Mouse (Mus musculus) hindbrain, embryonic 11.5 days (tissue): ENCODE measurements at regions not wholly inside any gene's neighbourhood (a gene's known extent, or its start where the extent isn't known, plus 50 kb on each side); places are given as distances from the start of the nearest gene placed in this dataset.

ENCODE experiments used
- ATAC-seq: fragments of 200-750 bp; cut with Nextera tagmentation; 2 replicates; pipeline ENCODE4 v1.8.0; 2017; ENCODE audit warnings: mild to moderate bottlenecking, moderate TSS enrichment, moderate library complexity; ENCODE audit not compliant: low FRiP score
- DNase-seq: peaks from one replicate; pipeline ENCODE4 v3.0.0-alpha.2; 2015; ENCODE audit warnings: low spot score
- H3K27ac ChIP-seq: fragments of 300-500 bp; sonication (generic); 2 replicates; pipeline ENCODE4 v1.5.1; 2014; ENCODE audit warnings: mild to moderate bottlenecking, low read depth, low read length
- H3K27me3 ChIP-seq: fragments of 300-500 bp; sonication (generic); 2 replicates; pipeline ENCODE4 v1.6.1; 2014; ENCODE audit warnings: mild to moderate bottlenecking, low read length, moderate library complexity, mixed read lengths; ENCODE audit not compliant: control insufficient read depth, insufficient read depth
- H3K36me3 ChIP-seq: fragments of 300-500 bp; sonication (generic); 2 replicates; pipeline ENCODE4 v1.6.1; 2014; ENCODE audit warnings: mild to moderate bottlenecking, low read length, moderate library complexity, mixed read lengths; ENCODE audit not compliant: control insufficient read depth, insufficient read depth
- H3K4me1 ChIP-seq: fragments of 300-500 bp; sonication (generic); replicated peaks from 2 replicates; pipeline ENCODE4 v1.6.1; 2014; ENCODE audit warnings: low read length, mixed read lengths; ENCODE audit not compliant: control insufficient read depth, insufficient read depth
- H3K4me2 ChIP-seq: fragments of 300-500 bp; sonication (generic); replicated peaks from 2 replicates; pipeline ENCODE4 v1.6.1; 2014; ENCODE audit warnings: mild to moderate bottlenecking, low read depth, low read length
- H3K4me3 ChIP-seq: fragments of 300-500 bp; sonication (generic); 2 replicates; pipeline ENCODE4 v1.5.1; 2014; ENCODE audit warnings: low read depth, low read length
- H3K9ac ChIP-seq: fragments of 300-500 bp; sonication (generic); 2 replicates; pipeline ENCODE4 v1.6.1; 2014; ENCODE audit warnings: low read depth, low read length
- H3K9me3 ChIP-seq: fragments of 300-500 bp; sonication (generic); 2 replicates; pipeline ENCODE4 v1.6.1; 2016; ENCODE audit warnings: low read length; ENCODE audit not compliant: control insufficient read depth
- WGBS: fragments of 180-500 bp; shearing (Covaris S2); extraction: QIAGEN DNeasy Blood & Tissue Kit; methylation state at CpG from one replicate; pipeline ENCODE4 v1.1.7; 2014; 5-methylcytosine and 5-hydroxymethylcytosine counted together

DNA sequence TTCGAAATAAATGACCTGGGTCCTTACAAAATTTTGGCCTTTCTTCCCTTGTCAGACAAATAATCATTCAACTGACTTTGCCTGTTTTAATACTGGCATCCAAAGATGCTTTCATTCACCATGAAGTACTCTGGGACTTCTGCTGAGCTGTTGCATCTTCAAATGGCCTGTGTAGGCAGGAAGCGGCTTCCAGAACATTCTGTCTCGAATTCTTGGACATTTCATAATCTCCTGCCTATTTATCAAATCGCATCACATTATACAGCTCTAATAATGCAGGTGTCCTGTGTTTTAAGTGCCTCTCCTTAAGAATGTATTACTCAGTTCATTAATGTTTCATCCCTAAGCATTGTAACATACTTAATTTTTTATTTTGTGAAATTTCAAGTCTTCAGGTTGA lies 420.1 kb upstream of the Pmfbp1 start:
- Histone ChIP-seq H3K4me2 (no peak overlapping the region), H3K9ac (no peak overlapping the region), H3K27me3 (no peaks in the 10 kb centered on the region), H3K27ac (no peak overlapping the region), H3K4me1 (no peaks in the 10 kb centered on the region; the same call in 1 of the 2 replicates), H3K36me3 (no peaks in the 10 kb centered on the region), H3K4me3 (no peak overlapping the region), H3K9me3 (no peaks in the 10 kb centered on the region)
- 92% methylated on average over 4 of the region's 4 CpGs for WGBS
- ATAC-seq = no peak
- no peak for DNase-seq

- Histone ChIP-seq H3K36me3 (no peaks in the 10 kb centered on the region), H3K4me3 (peak overlapping the region; percentile 20; the same call in 1 of the 2 replicates), H3K9me3 (no peaks in the 10 kb centered on the region), H3K27me3 (no peaks in the 10 kb centered on the region), H3K4me2 (peak overlapping the region; percentile 31), H3K9ac (no peak overlapping the region; the same call in 1 of the 2 replicates), H3K4me1 (no peaks in the 10 kb centered on the region; the same call in 1 of the 2 replicates), H3K27ac (no peak overlapping the region)
- DNase-seq (peak; percentile 72), ATAC-seq (no peak)
- WGBS = 14% methylated on average over 12 of the region's 12 CpGs
Observed at GRCm38 (mm10) chr8:109075006-109075405, 418.8 kb upstream of the Pmfbp1 start.

DNA sequence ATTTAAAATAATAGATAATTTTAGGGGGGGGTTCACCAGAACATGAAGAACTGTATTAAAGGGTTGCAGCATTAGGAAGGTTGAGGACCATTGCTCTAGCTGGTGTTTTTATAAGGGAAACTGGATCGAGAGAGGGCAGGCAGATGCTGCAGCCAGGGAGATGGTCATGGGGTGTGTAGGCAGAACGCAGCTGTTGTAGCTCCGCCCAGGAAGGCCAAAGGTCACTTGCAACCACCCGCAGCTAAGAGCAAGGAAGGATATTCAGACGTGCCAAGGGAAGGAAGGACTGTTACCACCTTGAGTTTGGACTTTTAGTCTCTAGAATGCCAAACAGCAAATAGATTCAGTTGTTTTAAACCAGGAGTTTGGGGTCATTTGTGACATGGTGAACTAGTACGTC lies 414.6 kb upstream of the Pmfbp1 start:
- WGBS = 44% methylated on average over 6 of the region's 6 CpGs
- Histone ChIP-seq H3K9ac (no peak overlapping the region), H3K9me3 (no peaks in the 10 kb centered on the region), H3K27ac (no peak overlapping the region), H3K4me1 (no peaks in the 10 kb centered on the region; the same call in 1 of the 2 replicates), H3K36me3 (no peaks in the 10 kb centered on the region), H3K4me2 (no peak overlapping the region), H3K4me3 (no peak overlapping the region), H3K27me3 (no peaks in the 10 kb centered on the region)
- DNase-seq (peak; percentile 10), ATAC-seq (no peak)

DNA sequence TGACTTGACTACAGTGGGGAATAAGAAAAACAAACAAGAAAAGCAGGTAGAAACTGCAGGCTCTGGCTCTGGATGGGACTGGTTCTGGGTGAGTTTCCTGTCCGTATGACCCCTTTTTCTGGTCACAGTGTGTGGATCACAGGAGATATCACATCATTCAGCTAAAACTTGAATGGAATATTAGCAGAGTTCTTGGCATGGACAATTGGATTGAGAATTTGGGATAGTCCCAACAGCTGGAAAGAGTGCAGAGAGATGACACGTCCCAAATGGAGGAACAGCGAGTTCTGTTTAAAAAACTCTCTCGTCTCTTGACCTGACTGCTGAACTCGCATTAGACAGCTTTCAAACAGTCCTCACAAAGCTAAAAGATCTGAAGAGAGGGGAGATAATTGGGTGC lies 412.5 kb upstream of the Pmfbp1 start:
- ATAC-seq (no peak), DNase-seq (no peak)
- Histone ChIP-seq H3K27me3 (no peaks in the 10 kb centered on the region), H3K9me3 (no peaks in the 10 kb centered on the region), H3K27ac (no peak overlapping the region), H3K4me2 (no peak overlapping the region), H3K36me3 (no peaks in the 10 kb centered on the region), H3K4me3 (no peak overlapping the region), H3K9ac (no peak overlapping the region), H3K4me1 (no peaks in the 10 kb centered on the region)
- 90% methylated on average over 5 of the region's 5 CpGs for WGBS

DNA sequence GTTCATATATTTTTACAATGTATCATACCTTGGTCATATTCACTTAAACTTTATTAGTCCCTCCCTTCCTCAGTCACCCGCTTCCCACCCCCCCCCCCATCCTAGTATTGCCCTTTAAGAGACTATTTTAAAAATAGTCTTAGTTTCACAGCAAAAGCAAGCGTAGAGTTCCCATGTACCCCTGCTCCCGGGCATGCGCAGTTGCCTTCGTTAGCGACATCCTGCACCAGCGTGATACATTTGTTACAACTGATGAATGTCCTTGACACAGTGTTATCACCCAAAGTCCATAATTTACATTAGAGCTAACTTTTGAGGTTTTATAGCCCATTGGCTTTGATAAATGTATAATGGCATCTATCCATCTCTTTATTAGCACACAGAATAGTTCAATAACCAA lies 408.7 kb upstream of the Pmfbp1 start:
- H3K27me3 ChIP-seq = no peaks in the 10 kb centered on the region
- H3K9me3 ChIP-seq = no peaks in the 10 kb centered on the region
- no peak overlapping the region for H3K9ac ChIP-seq
- ATAC-seq (no peak), DNase-seq (no peak)
- H3K36me3 ChIP-seq = no peaks in the 10 kb centered on the region
- no peak overlapping the region for H3K4me2 ChIP-seq
- no peak overlapping the region for H3K4me3 ChIP-seq
- WGBS = 96% methylated on average over 7 of the region's 7 CpGs
- H3K4me1 ChIP-seq = no peaks in the 10 kb centered on the region
- H3K27ac ChIP-seq = no peak overlapping the region

DNA sequence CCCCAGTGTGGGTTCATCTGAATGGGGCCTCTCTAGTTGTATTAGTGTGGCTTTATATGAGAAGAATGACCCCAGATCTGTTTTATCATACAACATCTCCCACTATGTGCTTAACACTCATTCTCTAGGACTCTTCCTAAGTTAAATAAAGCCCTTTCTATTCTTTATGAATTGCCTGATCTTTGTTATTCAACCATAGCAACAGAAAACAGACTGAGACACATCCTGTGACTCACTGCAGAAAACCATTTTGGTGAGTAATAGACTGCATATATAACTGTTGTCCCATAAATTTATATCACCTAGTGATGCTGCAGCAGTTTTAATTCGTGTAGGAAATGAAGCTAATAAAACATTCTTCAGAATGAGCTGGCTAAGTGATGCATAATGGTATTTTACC lies 406.0 kb upstream of the Pmfbp1 start:
- no peaks in the 10 kb centered on the region for H3K36me3 ChIP-seq
- H3K27me3 ChIP-seq = no peaks in the 10 kb centered on the region
- H3K9me3 ChIP-seq = no peaks in the 10 kb centered on the region
- 61% methylated on average over 1 of the region's 1 CpGs for WGBS
- no peak for ATAC-seq
- H3K4me3 ChIP-seq = no peak overlapping the region
- no peak overlapping the region for H3K27ac ChIP-seq
- H3K9ac ChIP-seq = no peak overlapping the region
- no peaks in the 10 kb centered on the region for H3K4me1 ChIP-seq
- H3K4me2 ChIP-seq = no peak overlapping the region
- no peak for DNase-seq

DNA sequence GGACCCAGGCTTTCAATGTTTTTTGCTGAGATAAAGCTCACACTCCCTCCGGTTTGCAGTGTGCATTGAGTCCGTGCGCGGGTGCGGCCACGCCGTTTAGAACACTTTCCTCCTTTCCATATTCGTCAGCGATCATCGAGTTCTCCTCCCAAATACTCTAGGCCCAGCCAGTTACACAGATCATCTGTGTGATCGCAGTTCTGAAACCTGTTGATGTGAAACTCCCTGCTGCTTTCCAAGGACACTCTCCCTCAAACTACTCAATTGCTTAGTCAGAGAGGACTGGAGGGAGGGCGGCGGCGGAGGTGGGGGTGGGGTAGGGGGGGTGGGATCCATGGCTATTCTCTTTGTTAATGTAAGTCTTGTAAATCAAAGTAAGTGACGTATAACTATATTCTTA lies 394.2 kb upstream of the Pmfbp1 start:
- no peak overlapping the region for H3K9ac ChIP-seq
- H3K36me3 ChIP-seq = no peaks in the 10 kb centered on the region
- no peaks in the 10 kb centered on the region for H3K9me3 ChIP-seq
- H3K27me3 ChIP-seq = no peaks in the 10 kb centered on the region
- H3K27ac ChIP-seq = no peak overlapping the region
- WGBS = 92% methylated on average over 15 of the region's 15 CpGs
- DNase-seq (no peak), ATAC-seq (no peak)
- H3K4me2 ChIP-seq = no peak overlapping the region
- H3K4me1 ChIP-seq = no peaks in the 10 kb centered on the region
- no peak overlapping the region for H3K4me3 ChIP-seq

GRCm38 (mm10) chr8:109101416-109101815 lies 392.4 kb upstream of the Pmfbp1 start:
- ATAC-seq (no peak), DNase-seq (no peak)
- Histone ChIP-seq H3K36me3 (no peaks in the 10 kb centered on the region), H3K9me3 (no peaks in the 10 kb centered on the region), H3K27ac (no peak overlapping the region), H3K4me3 (no peak overlapping the region), H3K9ac (no peak overlapping the region), H3K4me1 (no peaks in the 10 kb centered on the region), H3K27me3 (no peaks in the 10 kb centered on the region), H3K4me2 (no peak overlapping the region)
- WGBS = 81% methylated on average over 5 of the region's 5 CpGs

DNA sequence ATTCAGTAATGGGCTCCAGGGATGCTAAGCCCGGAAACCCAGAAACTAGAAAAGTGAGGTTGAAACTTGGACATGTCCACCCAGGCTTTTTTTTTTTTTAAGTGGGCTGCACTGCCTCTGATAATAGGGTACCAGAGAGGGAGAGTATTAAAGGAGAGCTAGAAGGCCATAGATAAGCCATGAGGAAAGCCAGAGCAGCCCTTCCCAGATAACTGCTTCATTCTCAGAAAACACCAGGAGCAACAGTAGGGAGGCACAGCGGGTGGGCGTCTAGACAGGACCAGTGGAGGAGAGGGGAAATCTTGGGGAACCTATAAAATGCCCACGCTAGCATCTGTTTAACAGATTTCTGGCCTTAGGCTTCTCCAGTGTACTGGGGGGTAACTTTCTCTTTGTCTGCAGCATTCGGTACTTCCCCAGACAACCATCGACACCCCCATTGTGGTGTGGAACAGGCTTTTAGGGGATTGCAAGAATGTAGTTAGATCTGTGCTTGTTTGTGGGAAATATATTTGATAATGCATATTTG lies 389.0 kb upstream of the Pmfbp1 start:
- no peak overlapping the region for H3K27ac ChIP-seq
- no peak overlapping the region for H3K9ac ChIP-seq
- no peaks in the 10 kb centered on the region; the same call in 1 of the 2 replicates for H3K4me1 ChIP-seq
- DNase-seq (no peak), ATAC-seq (no peak)
- no peaks in the 10 kb centered on the region for H3K9me3 ChIP-seq
- no peaks in the 10 kb centered on the region for H3K36me3 ChIP-seq
- H3K27me3 ChIP-seq = no peaks in the 10 kb centered on the region
- 66% methylated on average over 6 of the region's 6 CpGs for whole genome bisulfite sequencing
- no peak overlapping the region for H3K4me3 ChIP-seq
- H3K4me2 ChIP-seq = no peak overlapping the region
